Mouse (Mus musculus) lung, postnatal 0 days (tissue): ENCODE data around the gene Polr2e.
A peak's percentile ranks its signal among the peaks of the same experiment; 100 is the strongest.

ENCODE experiments used
- CTCF ChIP-seq: IDR thresholded peaks from 2 replicates; pipeline ENCODE4 v1.5.1; 2016; ENCODE audit warnings: antibody characterized with exemption, mild to moderate bottlenecking
- EP300 ChIP-seq: IDR thresholded peaks from 2 replicates; pipeline ENCODE4 v1.6.1; 2016; ENCODE audit warnings: antibody characterized with exemption, mild to moderate bottlenecking, control low read depth

- no peak for TF ChIP-seq CTCF
- peak; percentile 58; the same call in 1 of the 2 replicates for TF ChIP-seq EP300
Observed at GRCm38 (mm10) chr10:79986232-79986878, 53.2 kb downstream of the Polr2e start.
